Mouse (Mus musculus): ENCODE measurements around the gene Gm45623. TPM values are rescaled to one million over a fixed set of nuclear protein-coding genes. Genes with fewer than 3 reads are reported as not detected.

Gene Gm45623
- total RNA-seq (2023), result under 1 TPM in 1 of 2 experiments, not detected in 1; 0.49 TPM

GRCm38 (mm10) chr13:56753192-56753951 is at the start of gene Gm45623:
Gene Gm45623, minus strand, starts transcription at chr13:56753827.

DNA sequence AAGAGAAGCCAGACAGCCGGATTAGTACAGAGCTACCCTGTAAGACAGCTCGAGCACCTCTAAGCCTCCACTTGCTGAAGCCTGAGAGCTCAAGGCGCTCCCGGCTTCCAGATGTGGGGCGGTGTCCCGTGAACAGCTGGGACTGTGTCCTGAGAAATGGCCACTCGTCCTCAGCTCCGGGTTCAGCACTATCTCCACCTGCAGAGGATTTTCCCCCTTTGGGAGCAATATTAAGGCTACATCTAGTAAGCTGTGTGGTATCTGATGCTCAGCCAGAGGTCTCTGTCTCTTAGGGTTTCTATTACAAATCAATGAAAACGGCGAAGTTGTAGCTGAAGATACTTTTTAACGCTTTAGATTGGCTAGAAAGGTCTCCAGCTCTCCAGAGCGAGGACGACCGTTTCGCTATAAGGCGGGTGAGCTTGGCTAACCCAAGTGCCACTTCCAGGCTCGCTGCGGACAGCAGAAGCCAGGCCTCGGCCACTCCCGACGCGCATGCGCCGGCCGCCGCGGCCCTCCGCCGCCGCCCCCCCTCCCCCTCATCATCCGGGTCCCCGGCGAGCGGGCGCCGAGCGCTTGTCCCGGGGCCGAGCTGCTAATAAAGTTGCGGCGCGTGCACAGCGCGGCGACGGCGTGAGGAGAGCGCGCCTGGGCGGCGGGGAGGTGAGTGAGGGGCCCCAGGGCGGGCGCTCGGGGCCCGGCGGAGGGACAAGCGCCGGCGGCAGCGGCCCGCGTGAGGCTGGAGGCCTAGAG is 51.0 kb downstream of the Gm45623 start, which contains the start of gene Smad5:
Gene Smad5, plus strand, starts transcription at position 542 of the 753 bp plus-strand sequence.

Other genes with a start within 250 kb of the Gm45623 start
- gene Fbxl21, start 231.4 kb downstream of the Gm45623 start, total RNA-seq (2023), result 1 to 10 TPM in 1 of 2 experiments, under 1 TPM in 1; 0.74 to 1.8 TPM
- gene Lect2, start 205.3 kb downstream of the Gm45623 start, total RNA-seq (2023), result not detected
- 1 to 10 TPM; 2.9 TPM for gene Tgfbi, start 144.3 kb downstream of the Gm45623 start, total RNA-seq (2023)
- gene Smad5, start 50.8 kb downstream of the Gm45623 start, total RNA-seq (2023), result 10 to 100 TPM; 34.7 to 41.8 TPM
- not detected for gene Trpc7, start 142.2 kb upstream of the Gm45623 start, total RNA-seq (2023)

Data from B cell, adult 67 days (primary cell).